Mouse (Mus musculus): ENCODE measurements around the gene Praf2. TPM values are rescaled to one million over a fixed set of nuclear protein-coding genes. Genes with fewer than 3 reads are reported as not detected.

The Praf2 gene
- total RNA-seq, 2 experiments from 2014 or later = 5.0 to 5.6 TPM

GRCm38 (mm10) chrX:7776329-7777082 lies 48.3 kb downstream of the Praf2 start:
- DNase-seq (ENCODE audit: low spot score) = peak; percentile 44

- no peak for DNase-seq (ENCODE audit: low spot score)
These were observed 50.4 kb downstream of the Praf2 start for GRCm38 (mm10) chrX:7778450-7779244.

- DNase-seq (ENCODE audit: low spot score) = no peak
These were observed 51.1 kb downstream of the Praf2 start for GRCm38 (mm10) chrX:7779294-7779693.

Other genes with a start within 250 kb of the Praf2 start
- under 1 TPM in 1 of 2 experiments, not detected in 1; 0.11 TPM for gene Foxp3, start 154.8 kb upstream of the Praf2 start, total RNA-seq (2021)
- gene Ppp1r3f, start 154.2 kb upstream of the Praf2 start, total RNA-seq (2021) = 1 to 10 TPM; 3.1 to 3.9 TPM
- 10 to 100 TPM; 10.6 to 12.4 TPM for gene Ccdc22, start 122.9 kb upstream of the Praf2 start, total RNA-seq (2021)
- not detected for gene Cacna1f, start 121.4 kb upstream of the Praf2 start, total RNA-seq (2021)
- 1 to 10 TPM; 1.4 to 1.5 TPM for gene Syp, start 90.0 kb upstream of the Praf2 start, total RNA-seq (2021)
- 10 to 100 TPM; 10.8 to 26.5 TPM for gene Prickle3, start 71.2 kb upstream of the Praf2 start, total RNA-seq (2021)
- 10 to 100 TPM; 30.3 to 35.0 TPM for gene Plp2, start 57.0 kb upstream of the Praf2 start, total RNA-seq (2021)
- 10 to 100 TPM; 30.6 to 33.7 TPM for gene Magix, start 47.2 kb upstream of the Praf2 start, total RNA-seq (2021)
- 10 to 100 TPM; 14.3 to 15.0 TPM for gene Gpkow, start 31.3 kb upstream of the Praf2 start, total RNA-seq (2021)
- 10 to 100 TPM; 32.4 to 37.1 TPM for gene Wdr45, start 14.1 kb upstream of the Praf2 start, total RNA-seq (2021)
- gene Gm45208, start 6.2 kb upstream of the Praf2 start, total RNA-seq (2021) = under 1 TPM in 1 of 2 experiments, not detected in 1; 0.45 TPM
- under 1 TPM; 0.34 to 0.50 TPM for gene Ccdc120, start 22.5 kb downstream of the Praf2 start, total RNA-seq (2021)
- gene Tfe3, start 34.1 kb downstream of the Praf2 start, total RNA-seq (2021) = 1 to 10 TPM; 7.9 to 9.2 TPM
- 10 to 100 TPM; 16.7 to 19.5 TPM for gene Gripap1, start 61.3 kb downstream of the Praf2 start, total RNA-seq (2021)
- gene Kcnd1, start 93.8 kb downstream of the Praf2 start, total RNA-seq (2021) = under 1 TPM in 1 of 2 experiments, not detected in 1; 0.12 TPM
- 10 to 100 TPM; 14.6 to 17.1 TPM for gene Otud5, start 112.9 kb downstream of the Praf2 start, total RNA-seq (2021)
- 1 to 10 TPM; 1.5 to 1.9 TPM for gene Pim2, start 149.8 kb downstream of the Praf2 start, total RNA-seq (2021)
- gene Slc35a2, start 155.6 kb downstream of the Praf2 start, total RNA-seq (2021) = 1 to 10 TPM; 7.7 to 9.5 TPM
- gene Pqbp1, start 170.8 kb downstream of the Praf2 start, total RNA-seq (2021) = 10 to 100 TPM; 22.3 to 23.5 TPM
- 10 to 100 TPM; 42.7 to 47.6 TPM for gene Timm17b, start 170.9 kb downstream of the Praf2 start, total RNA-seq (2021)
- gene Gm10491, start 179.4 kb downstream of the Praf2 start, total RNA-seq (2021) = not detected
- not detected for gene Gm10490, start 181.1 kb downstream of the Praf2 start, total RNA-seq (2021)
- not detected for gene Pcsk1n, start 191.4 kb downstream of the Praf2 start, total RNA-seq (2021)
- not detected for gene Eras, start 200.2 kb downstream of the Praf2 start, total RNA-seq (2021)
- gene Hdac6, start 219.4 kb downstream of the Praf2 start, total RNA-seq (2021) = 1 to 10 TPM; 3.6 to 5.0 TPM
- not detected for gene Gata1, start 249.6 kb downstream of the Praf2 start, total RNA-seq (2021)